In genomic region chr1:62081129-62081528, GRCm38 (mm10) we compare ENCODE assay signal across 16 mouse cellular contexts.
"Had no signal": no experiment of that assay in that cellular context is flagged by ENCODE, and none has a peak within 500 bp of the region (broad histone marks: within the 10 kb centered on the region; RNA-seq: fewer than 3 reads in every experiment).

No protein-coding gene starts in this region.

- H3K4me1 ChIP-seq: neural tube, embryonic 13.5 days; neural tube, embryonic 15.5 days; stomach, embryonic 15.5 days had no signal

- H3K9me3 ChIP-seq: neural tube, embryonic 13.5 days; neural tube, embryonic 15.5 days; stomach, embryonic 15.5 days had no signal

- DNase-seq: retina, postnatal 1 day; right cerebral cortex, adult 18-20 months; right cerebral cortex, postnatal 14 days; right cerebral cortex, postnatal 25 days; right cerebral cortex, postnatal 4 days; spleen, adult 18-20 months; thymus, adult 18-20 months; thymus, adult 2 months; thymus, postnatal 14 days; thymus, postnatal 25 days; thymus, postnatal 36 days; thymus, postnatal 4 days had no signal

- H3K9ac ChIP-seq: neural tube, embryonic 13.5 days; neural tube, embryonic 15.5 days; stomach, embryonic 15.5 days had no signal

- H3K36me3 ChIP-seq: neural tube, embryonic 13.5 days; neural tube, embryonic 15.5 days; stomach, embryonic 15.5 days had no signal

- H3K4me2 ChIP-seq: neural tube, embryonic 13.5 days; neural tube, embryonic 15.5 days; stomach, embryonic 15.5 days had no signal

- H3K4me3 ChIP-seq: neural tube, embryonic 13.5 days; neural tube, embryonic 15.5 days; stomach, embryonic 15.5 days had no signal

- H3K27me3 ChIP-seq: neural tube, embryonic 13.5 days; neural tube, embryonic 15.5 days; stomach, embryonic 15.5 days had no signal

- H3K27ac ChIP-seq: neural tube, embryonic 13.5 days; neural tube, embryonic 15.5 days; stomach, embryonic 15.5 days; stomach, postnatal 0 days had no signal
